Mouse (Mus musculus): ENCODE results near the gene Coq10b. TPM values are rescaled to one million over a fixed set of nuclear protein-coding genes. Genes with fewer than 3 reads are reported as not detected.

The Coq10b gene
- total RNA-seq, 2 experiments from 2014 or later: 19.8 to 22.6 TPM

- no peak for DNase-seq (ENCODE audit: low spot score in 2 of 2)
Observed at GRCm38 (mm10) chr1:55106919-55107585, 54.5 kb downstream of the Coq10b start.

DNA sequence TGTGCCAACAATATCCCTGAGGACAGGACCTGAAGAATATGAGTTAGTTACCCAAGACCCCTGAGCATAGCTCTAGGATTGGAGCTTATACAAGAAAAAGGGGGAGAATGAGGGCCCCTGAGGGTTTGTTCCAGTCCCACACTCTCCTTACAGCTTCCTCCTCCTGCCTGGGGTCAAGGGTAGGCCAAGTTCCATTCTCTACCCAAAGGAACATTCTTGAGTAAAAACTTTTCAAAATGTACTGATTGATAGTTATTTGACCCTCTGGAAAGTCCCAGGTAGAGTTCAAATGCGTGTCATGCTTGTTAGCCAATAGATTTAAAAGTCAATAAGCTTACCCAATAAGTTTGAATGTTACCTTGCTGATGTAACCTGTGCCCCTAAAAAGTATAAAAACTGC is 55.1 kb downstream of the Coq10b start:
- DNase-seq (ENCODE audit: low spot score in 2 of 2): no peak

DNA sequence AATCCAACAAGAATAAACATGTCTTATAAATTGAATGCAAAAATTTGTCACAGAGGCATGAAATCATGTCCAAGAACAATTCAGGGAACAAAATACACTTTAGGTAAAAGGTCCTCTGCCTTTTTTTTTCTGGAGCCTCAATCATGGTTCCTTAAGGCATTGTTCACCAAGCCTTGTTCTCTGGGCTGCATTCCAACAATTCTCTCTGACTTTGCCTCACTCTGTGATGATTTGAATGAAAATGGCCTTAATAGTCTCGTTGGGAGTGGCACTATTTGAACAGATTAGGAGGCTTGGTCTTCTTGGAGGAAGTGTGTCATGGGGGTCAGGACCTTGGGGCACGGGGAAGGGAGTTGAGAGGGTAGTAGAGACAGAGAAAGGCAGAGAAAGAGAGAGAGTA is 55.9 kb downstream of the Coq10b start:
- DNase-seq (ENCODE audit: low spot score in 2 of 2): no peak

GRCm38 (mm10) chr1:55109066-55109766 is 56.6 kb downstream of the Coq10b start:
- no peak for DNase-seq (ENCODE audit: low spot score in 2 of 2)

Other genes starting within 250 kb of the Coq10b start
- 10 to 100 TPM; 24.3 to 26.0 TPM for gene Ankrd44, start 126.4 kb upstream of the Coq10b start, total RNA-seq (2021)
- gene Sf3b1, start 25.3 kb upstream of the Coq10b start, total RNA-seq (2021): 100 to 1,000 TPM; 142 to 175 TPM
- gene Hspe1, start 35.4 kb downstream of the Coq10b start, total RNA-seq (2021): 10 to 100 TPM; 95.2 to 98.3 TPM
- gene Hspd1, start 35.5 kb downstream of the Coq10b start, total RNA-seq (2021): 100 to 1,000 TPM; 173 to 192 TPM
- gene Mob4, start 78.5 kb downstream of the Coq10b start, total RNA-seq (2021): 10 to 100 TPM; 63.3 to 67.0 TPM
- gene Rftn2, start 174.0 kb downstream of the Coq10b start, total RNA-seq (2021): 10 to 100 TPM; 29.6 to 31.8 TPM
- gene Mars2, start 184.4 kb downstream of the Coq10b start, total RNA-seq (2021): 10 to 100 TPM; 10.6 TPM